Mouse (Mus musculus): ENCODE measurements around the gene Ccdc77. TPM values are rescaled to one million over a fixed set of nuclear protein-coding genes. Genes with fewer than 3 reads are reported as not detected.
"Not testable (repeated sequence)": the region's sequence is repeated elsewhere in the genome, so short reads cannot be mapped to it uniquely, and the experiment has no call there.

The Ccdc77 gene
- total and polyA plus RNA-seq, 3 experiments = 18.2 to 25.2 (median 21.0) TPM

GRCm38 (mm10) chr6:120296589-120296988 lies 67.6 kb downstream of the Ccdc77 start:
- H3K4me2 ChIP-seq (ENCODE audit: insufficient read depth, low read depth, poor library complexity, severe bottlenecking); DNase-seq (ENCODE audit: extremely low read depth); H3K27ac ChIP-seq (ENCODE audit: insufficient read depth, low read depth); H3K79me2 ChIP-seq (replicated peaks; ENCODE audit: control insufficient read depth, extremely low read depth, insufficient read depth, poor library complexity, severe bottlenecking); H3K9ac ChIP-seq (ENCODE audit: insufficient read depth, low read depth); dilution Hi-C loops (cut with MboI; ENCODE audit: extremely low pct_ligation_motif_present, extremely low pct_unique_long_range_greater_than_20kb, low sequenced_read_pairs); H3K4me3 ChIP-seq (replicated peaks in 1 of 3; ENCODE audit: low read depth in 2 of 3, low read length in 2 of 3, poor library complexity in 1 of 3); H3K36me3 ChIP-seq (replicated peaks in 1 of 2; ENCODE audit: control insufficient read depth in 1 of 2, insufficient read depth in 1 of 2, low read length in 1 of 2); in situ Hi-C loops (cut with MboI; ENCODE audit: low pct_ligation_motif_present, low pct_unique_long_range_greater_than_20kb, low sequenced_read_pairs); H3K9me3 ChIP-seq (replicated peaks; ENCODE audit: low read length); H3K27me3 ChIP-seq (replicated peaks); H3K4me1 ChIP-seq (ENCODE audit: control insufficient read depth in 1 of 2, insufficient read depth in 2 of 2): not testable (repeated sequence)
- peak; percentile 21 to 43; a peak in 3 of 4 replicates for TF ChIP-seq CTCF (conservative IDR thresholded peaks at IDR 0.05 in 1 of 2, IDR thresholded peaks at IDR 0.05 in 1 of 2; ENCODE audit: low read depth in 2 of 2, low read length in 2 of 2)

DNA sequence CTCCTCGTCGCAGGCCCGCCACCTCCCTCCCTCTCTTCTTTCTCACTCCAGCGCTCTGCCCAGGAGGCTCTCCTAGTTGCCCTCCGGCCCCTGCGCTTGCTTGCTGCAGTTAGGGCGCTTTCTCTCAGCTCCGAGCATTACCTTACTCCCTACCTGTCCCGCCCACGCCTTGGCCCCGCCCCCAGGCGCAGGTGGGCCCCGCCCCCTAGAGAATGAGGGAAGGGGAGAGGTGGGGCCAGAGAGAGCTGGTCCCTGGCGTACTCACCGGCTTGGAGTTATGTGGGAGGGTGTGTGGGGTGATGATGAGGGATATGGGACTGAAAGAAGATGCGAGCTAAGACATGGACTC lies 69.4 kb downstream of the Ccdc77 start:
- H3K27me3 ChIP-seq (replicated peaks) = no peaks in the 10 kb centered on the region
- H3K9me3 ChIP-seq (replicated peaks; ENCODE audit: low read length) = peaks cover 7% of the 10 kb centered on the region
- TF ChIP-seq ZC3H11A (IDR thresholded peaks at IDR 0.05; ENCODE audit: low read depth, low read length) (no peak), ZMIZ1 (IDR thresholded peaks at IDR 0.05; ENCODE audit: low read depth, low read length) (no peak), JUND (conservative IDR thresholded peaks at IDR 0.05; ENCODE audit: low read depth, low read length) (no peak), RAD21 (IDR thresholded peaks at IDR 0.05; ENCODE audit: low read depth, low read length) (no peak), SMC3 (IDR thresholded peaks at IDR 0.05; ENCODE audit: low read depth, low read length) (no peak), NRF1 (IDR thresholded peaks at IDR 0.05; ENCODE audit: low read depth, low read length) (no peak), ELF1 (IDR thresholded peaks at IDR 0.05; ENCODE audit: low read depth, low read length) (no peak), GABPA (IDR thresholded peaks at IDR 0.05; ENCODE audit: insufficient replicate concordance, low read depth, low read length) (no peak), EP300 (IDR thresholded peaks at IDR 0.05; ENCODE audit: low read length) (no peak), MAX (IDR thresholded peaks at IDR 0.05; ENCODE audit: low read length) (no peak), TBP (conservative IDR thresholded peaks at IDR 0.05; ENCODE audit: low read depth, low read length) (no peak), NELFE (IDR thresholded peaks at IDR 0.05; ENCODE audit: low read depth, low read length) (no peak), E2F4 (IDR thresholded peaks at IDR 0.05; ENCODE audit: insufficient replicate concordance, low read depth, low read length) (no peak), POLR2AphosphoS2 (IDR thresholded peaks at IDR 0.05; ENCODE audit: low read depth, low read length) (no peak), IRF4 (IDR thresholded peaks at IDR 0.05; ENCODE audit: low read depth, low read length) (no peak), MAZ (IDR thresholded peaks at IDR 0.05; ENCODE audit: low read depth, low read length) (no peak), ETS1 (conservative IDR thresholded peaks at IDR 0.05; ENCODE audit: low read depth, low read length) (no peak), UBTF (IDR thresholded peaks at IDR 0.05; ENCODE audit: low read depth, low read length) (no peak)
- no peak overlapping the region for H3K4me3 ChIP-seq (replicated peaks in 1 of 3; ENCODE audit: low read depth in 2 of 3, low read length in 2 of 3, poor library complexity in 1 of 3)
- no peak overlapping the region for H3K4me2 ChIP-seq (ENCODE audit: insufficient read depth, low read depth, poor library complexity, severe bottlenecking)
- H3K9ac ChIP-seq (ENCODE audit: insufficient read depth, low read depth) = no peak overlapping the region
- no peaks in the 10 kb centered on the region for H3K79me2 ChIP-seq (replicated peaks; ENCODE audit: control insufficient read depth, extremely low read depth, insufficient read depth, poor library complexity, severe bottlenecking)
- H3K27ac ChIP-seq (ENCODE audit: insufficient read depth, low read depth) = no peak overlapping the region
- DNase-seq (ENCODE audit: extremely low read depth) = no peak
- in situ Hi-C loops (cut with MboI; ENCODE audit: low pct_ligation_motif_present, low pct_unique_long_range_greater_than_20kb, low sequenced_read_pairs) = no loop called here
- peaks cover 0 to 1% of the 10 kb centered on the region in 2 experiments; a peak in 1 of 4 replicates for H3K4me1 ChIP-seq (ENCODE audit: control insufficient read depth in 1 of 2, insufficient read depth in 2 of 2)
- no peaks in the 10 kb centered on the region for H3K36me3 ChIP-seq (replicated peaks in 1 of 2; ENCODE audit: control insufficient read depth in 1 of 2, insufficient read depth in 1 of 2, low read length in 1 of 2)
- dilution Hi-C loops (cut with MboI; ENCODE audit: extremely low pct_ligation_motif_present, extremely low pct_unique_long_range_greater_than_20kb, low sequenced_read_pairs) = no loop called here
